Mouse (Mus musculus) liver, adult 2 months (tissue): ENCODE measurements around the gene Brd3os.

ENCODE experiments used
- CTCF ChIP-seq: fragments of 200-500 bp; IDR thresholded peaks from 2 replicates; pipeline ENCODE4 v1.5.1; 2011; ENCODE audit warnings: low read depth, low read length, control low read depth
- POLR2A ChIP-seq: fragments of 200-500 bp; IDR thresholded peaks from 2 replicates; pipeline ENCODE4 v1.6.1; 2011; ENCODE audit warnings: low read length, control low read depth; ENCODE audit not compliant: insufficient read depth; ENCODE audit errors: extremely low read depth

DNA sequence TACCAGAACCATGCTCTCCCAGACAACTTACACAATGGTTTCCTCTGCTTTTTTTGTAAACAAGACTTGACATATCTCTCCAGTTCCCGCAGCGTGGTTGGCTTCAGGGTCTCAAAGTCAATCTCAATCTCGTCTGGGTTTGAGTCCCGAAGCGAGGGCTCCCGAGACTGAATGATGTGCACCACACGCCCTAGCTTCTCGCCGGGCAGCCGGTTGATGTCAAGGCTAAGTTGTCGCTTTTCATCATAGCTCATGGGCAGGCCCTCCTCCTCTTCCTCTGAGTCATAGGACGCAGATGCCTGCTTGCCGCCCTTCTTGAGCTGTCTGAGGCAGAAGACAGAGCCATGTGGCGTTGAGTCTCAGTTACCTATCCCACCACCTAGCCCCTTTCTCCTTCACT is 8.1 kb downstream of the Brd3os start:
- no peak for TF ChIP-seq POLR2A
- TF ChIP-seq CTCF: no peak
